Mouse (Mus musculus) embryonic facial prominence, embryonic 12.5 days (tissue): ENCODE data around the gene Nfatc2. TPM values are rescaled to one million over a fixed set of nuclear protein-coding genes. Genes with fewer than 3 reads are reported as not detected.

Experiments
- ATAC-seq: fragments of 200-750 bp; cut with Nextera tagmentation; 2 replicates; pipeline ENCODE4 v1.8.0; 2017; ENCODE audit not compliant: insufficient number of reproducible peaks, insufficient read depth, low FRiP score, low TSS enrichment
- H3K27ac ChIP-seq: fragments of 300-500 bp; sonication (generic); 2 replicates; pipeline ENCODE4 v1.5.1; 2016; ENCODE audit warnings: mild to moderate bottlenecking
- H3K27me3 ChIP-seq: fragments of 300-500 bp; sonication (generic); 2 replicates; pipeline ENCODE4 v1.6.1; 2016; ENCODE audit warnings: mild to moderate bottlenecking, moderate library complexity
- H3K36me3 ChIP-seq: fragments of 300-500 bp; sonication (generic); 2 replicates; pipeline ENCODE4 v1.6.1; 2016; ENCODE audit warnings: mild to moderate bottlenecking
- H3K4me1 ChIP-seq: fragments of 300-500 bp; sonication (generic); 2 replicates; pipeline ENCODE4 v1.6.1; 2016
- H3K4me2 ChIP-seq: fragments of 300-500 bp; sonication (generic); replicated peaks from 2 replicates; pipeline ENCODE4 v1.6.1; 2016; ENCODE audit warnings: mild to moderate bottlenecking, moderate library complexity
- H3K4me3 ChIP-seq: fragments of 300-500 bp; sonication (generic); 2 replicates; pipeline ENCODE4 v1.5.1; 2016; ENCODE audit warnings: mild to moderate bottlenecking
- H3K9ac ChIP-seq: fragments of 300-500 bp; sonication (generic); 2 replicates; pipeline ENCODE4 v1.6.1; 2016; ENCODE audit warnings: mild to moderate bottlenecking, moderate library complexity
- H3K9me3 ChIP-seq: fragments of 300-500 bp; sonication (generic); 2 replicates; pipeline ENCODE4 v1.6.1; 2016; ENCODE audit warnings: mild to moderate bottlenecking, moderate library complexity
- WGBS: fragments of 180-500 bp; shearing (Covaris S2); methylation state at CpG from one replicate; pipeline ENCODE4 v1.1.7; 2016; 5-methylcytosine and 5-hydroxymethylcytosine counted together
- polyA plus RNA-seq: library from polyadenylated mRNA; unstranded; fragments of >200 nt; fragmentation: Nextera tagmentation; extraction: Ambion mirVana; gene quantifications from 2 replicates; pipeline ENCODE4 v1.2.1, GENCODE M21; 2016

Gene Nfatc2
- polyA plus RNA-seq, 1 experiment from 2014 or later, result 5.1 TPM

DNA sequence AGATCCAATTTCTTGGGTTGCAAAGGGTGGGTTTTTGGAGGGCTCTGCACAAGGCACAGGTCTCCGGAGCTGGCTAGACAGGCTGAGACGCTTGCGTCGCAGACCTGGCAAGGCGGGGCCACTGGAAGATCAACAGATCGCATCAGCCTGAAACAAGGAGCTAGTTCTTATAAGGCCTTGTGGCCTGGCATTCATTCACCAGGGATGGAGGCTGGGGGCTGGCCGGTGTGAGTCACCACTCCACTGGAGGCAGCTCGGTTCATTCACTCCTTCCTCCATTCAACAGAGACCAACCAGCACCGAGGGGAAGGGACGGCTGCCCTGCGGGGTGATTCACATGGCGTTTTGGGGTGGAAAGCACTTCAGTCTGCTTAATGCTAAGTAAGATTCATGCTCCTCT lies 52.1 kb downstream of the Nfatc2 start:
- no peak for ATAC-seq
- Histone ChIP-seq H3K4me3 (no peak overlapping the region), H3K27me3 (peaks cover 3% of the 10 kb centered on the region; the same call in 1 of the 2 replicates), H3K4me1 (peaks cover 71% of the 10 kb centered on the region), H3K36me3 (no peaks in the 10 kb centered on the region), H3K9ac (no peak overlapping the region), H3K27ac (no peak overlapping the region), H3K9me3 (no peaks in the 10 kb centered on the region), H3K4me2 (no peak overlapping the region)
- 39% methylated on average over 12 of the region's 12 CpGs for WGBS

DNA sequence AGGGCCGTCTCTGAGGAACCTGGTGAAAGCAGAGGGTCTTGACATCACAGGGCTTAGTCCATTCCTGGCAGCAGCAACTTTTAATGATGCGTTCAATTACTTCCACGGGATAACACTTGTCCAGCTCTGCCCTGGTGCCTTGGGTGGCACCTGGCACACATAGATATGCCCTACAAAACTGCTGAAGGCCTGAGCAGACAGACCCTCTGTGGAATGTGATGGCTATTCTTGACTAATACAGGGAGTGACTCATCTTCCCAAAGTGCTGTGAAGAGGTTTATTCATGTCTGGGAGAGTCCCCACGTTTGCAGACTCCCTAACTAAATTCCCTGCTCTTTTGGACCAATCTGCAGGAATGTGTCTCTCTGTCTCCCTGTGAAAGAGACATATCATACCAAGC lies 53.4 kb downstream of the Nfatc2 start:
- H3K36me3 ChIP-seq, result no peaks in the 10 kb centered on the region
- H3K27ac ChIP-seq, result no peak overlapping the region
- H3K9me3 ChIP-seq, result no peaks in the 10 kb centered on the region
- peaks cover 71% of the 10 kb centered on the region for H3K4me1 ChIP-seq
- H3K27me3 ChIP-seq, result no peaks in the 10 kb centered on the region
- ATAC-seq, result no peak
- H3K9ac ChIP-seq, result no peak overlapping the region
- H3K4me2 ChIP-seq, result no peak overlapping the region
- WGBS, result 77% methylated on average over 4 of the region's 4 CpGs
- no peak overlapping the region for H3K4me3 ChIP-seq

DNA sequence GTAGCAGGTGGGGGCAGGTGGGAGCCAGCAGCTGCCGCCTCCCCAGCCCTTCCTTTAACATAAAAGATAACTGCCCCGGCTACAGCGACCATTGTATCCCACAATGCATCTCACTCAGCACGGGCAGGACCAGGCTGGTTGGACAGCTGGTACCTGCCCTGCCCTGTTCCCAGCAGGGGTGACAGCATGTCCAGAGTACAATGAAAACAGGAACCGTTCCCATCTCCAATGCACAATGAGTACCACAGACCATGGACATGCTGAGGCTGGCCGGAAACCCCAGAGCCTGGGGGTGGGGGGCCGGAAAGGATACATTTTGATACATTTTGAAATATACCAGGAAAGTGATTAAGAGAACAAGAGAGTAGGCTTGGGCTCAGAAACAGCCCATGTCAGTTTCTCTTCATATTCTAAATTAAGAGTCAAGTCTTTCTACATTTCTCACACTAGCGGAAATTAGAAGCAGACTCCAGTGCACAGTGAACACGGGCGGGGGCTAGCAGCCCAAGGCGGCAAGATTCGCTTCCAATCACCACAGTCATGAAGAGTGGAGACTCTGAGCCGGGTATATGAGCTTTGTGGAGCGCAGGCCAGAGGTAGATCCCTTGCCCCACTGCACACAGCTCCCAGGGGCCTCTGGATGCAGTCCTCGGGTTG lies 55.4 kb downstream of the Nfatc2 start:
- no peak overlapping the region for H3K4me2 ChIP-seq

DNA sequence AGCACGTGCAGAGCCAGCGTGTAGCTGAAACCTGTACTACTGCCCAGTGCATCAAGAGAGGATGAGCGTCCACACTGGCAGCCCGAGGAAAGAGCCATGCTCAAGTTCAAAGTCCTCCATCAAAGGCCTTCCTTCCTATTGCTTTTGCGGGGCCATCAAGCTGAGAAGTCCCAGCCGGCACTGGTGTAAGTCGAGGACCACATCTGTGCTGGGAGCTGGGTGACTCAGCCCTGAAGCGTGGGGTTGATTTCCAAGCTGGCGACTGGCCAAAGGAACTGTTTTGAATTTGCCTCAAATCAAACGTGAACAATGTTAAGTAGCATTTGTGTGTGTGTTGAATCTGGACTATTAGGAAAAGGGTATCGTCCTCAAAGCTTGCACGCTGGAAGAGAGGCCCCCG lies 57.4 kb downstream of the Nfatc2 start:
- 20% methylated on average over 13 of the region's 13 CpGs for WGBS
- no peaks in the 10 kb centered on the region for H3K27me3 ChIP-seq
- ATAC-seq, result peak; percentile 67; the same call in 1 of the 2 replicates
- no peak overlapping the region for H3K9ac ChIP-seq
- H3K4me1 ChIP-seq, result peaks cover 61% of the 10 kb centered on the region
- no peaks in the 10 kb centered on the region for H3K9me3 ChIP-seq
- H3K27ac ChIP-seq, result peak overlapping the region; percentile 77
- no peak overlapping the region; the same call in 1 of the 2 replicates for H3K4me2 ChIP-seq
- no peak overlapping the region for H3K4me3 ChIP-seq
- H3K36me3 ChIP-seq, result no peaks in the 10 kb centered on the region

More for the DNA sequence above, 55.4 kb downstream of the Nfatc2 start:
- H3K36me3 ChIP-seq, result no peaks in the 10 kb centered on the region
- peaks cover 63% of the 10 kb centered on the region for H3K4me1 ChIP-seq
- H3K27ac ChIP-seq, result peak overlapping the region; percentile 76
- H3K27me3 ChIP-seq, result no peaks in the 10 kb centered on the region
- no peak overlapping the region for H3K9ac ChIP-seq
- WGBS, result 48% methylated on average over 15 of the region's 15 CpGs
- peak; percentile 2; the same call in 1 of the 2 replicates for ATAC-seq
- H3K4me3 ChIP-seq, result no peak overlapping the region
- no peaks in the 10 kb centered on the region for H3K9me3 ChIP-seq

DNA sequence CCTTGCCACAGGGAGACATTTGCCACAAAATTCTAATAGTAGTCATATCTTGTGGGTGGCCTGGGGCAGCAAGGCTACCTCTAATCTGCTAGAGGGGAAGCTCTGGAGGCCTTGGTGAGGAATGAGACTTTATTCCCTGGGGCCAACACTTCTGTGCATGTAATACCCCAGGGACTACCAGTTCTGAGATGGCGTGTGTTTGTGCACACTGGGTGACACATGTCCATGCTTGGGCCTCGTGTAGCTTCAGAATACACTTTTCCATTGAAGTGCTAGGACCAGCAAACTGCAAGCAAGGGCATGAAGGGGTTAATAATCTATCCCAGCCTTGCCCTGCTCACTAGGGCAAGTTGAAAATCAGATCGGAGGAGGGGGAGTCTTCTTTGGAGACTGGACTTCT lies 58.4 kb downstream of the Nfatc2 start:
- peaks cover 53% of the 10 kb centered on the region for H3K4me1 ChIP-seq

DNA sequence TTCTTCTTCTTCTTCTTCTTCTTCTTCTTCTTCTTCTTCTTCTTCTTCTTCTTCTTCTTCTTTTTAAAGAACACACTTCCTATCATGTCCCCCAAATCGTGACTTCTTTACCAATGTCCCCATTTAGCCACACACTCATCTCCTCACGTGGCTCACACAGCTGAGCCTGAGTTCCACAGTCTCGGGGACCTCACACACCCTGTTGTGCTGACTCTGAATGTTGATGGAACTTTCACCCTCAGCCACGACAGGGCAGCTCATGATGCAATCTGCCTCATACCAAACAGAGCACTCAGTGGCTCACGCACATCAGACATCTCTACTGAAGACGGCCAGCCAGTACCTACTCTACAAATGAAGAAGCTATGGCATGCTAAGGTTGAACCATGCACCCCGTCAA lies 60.2 kb downstream of the Nfatc2 start:
- H3K4me2 ChIP-seq, result no peak overlapping the region
- peaks cover 44% of the 10 kb centered on the region for H3K4me1 ChIP-seq
- H3K4me3 ChIP-seq, result no peak overlapping the region
- H3K36me3 ChIP-seq, result no peaks in the 10 kb centered on the region
- no peaks in the 10 kb centered on the region for H3K9me3 ChIP-seq
- WGBS, result 75% methylated on average over 7 of the region's 7 CpGs
- 0 out of 2 replicates have a peak, but pooled peaks cover 2% of the 10 kb centered on the region for H3K27me3 ChIP-seq
- H3K27ac ChIP-seq, result no peak overlapping the region
- no peak overlapping the region for H3K9ac ChIP-seq
- no peak for ATAC-seq

More for the DNA sequence above, 58.4 kb downstream of the Nfatc2 start:
- Histone ChIP-seq H3K36me3 (no peaks in the 10 kb centered on the region), H3K9ac (no peak overlapping the region), H3K27ac (no peak overlapping the region), H3K4me3 (no peak overlapping the region), H3K4me2 (no peak overlapping the region), H3K9me3 (no peaks in the 10 kb centered on the region), H3K27me3 (0 out of 2 replicates have a peak, but pooled peaks cover 2% of the 10 kb centered on the region)
- 56% methylated on average over 3 of the region's 3 CpGs for WGBS
- no peak for ATAC-seq

DNA sequence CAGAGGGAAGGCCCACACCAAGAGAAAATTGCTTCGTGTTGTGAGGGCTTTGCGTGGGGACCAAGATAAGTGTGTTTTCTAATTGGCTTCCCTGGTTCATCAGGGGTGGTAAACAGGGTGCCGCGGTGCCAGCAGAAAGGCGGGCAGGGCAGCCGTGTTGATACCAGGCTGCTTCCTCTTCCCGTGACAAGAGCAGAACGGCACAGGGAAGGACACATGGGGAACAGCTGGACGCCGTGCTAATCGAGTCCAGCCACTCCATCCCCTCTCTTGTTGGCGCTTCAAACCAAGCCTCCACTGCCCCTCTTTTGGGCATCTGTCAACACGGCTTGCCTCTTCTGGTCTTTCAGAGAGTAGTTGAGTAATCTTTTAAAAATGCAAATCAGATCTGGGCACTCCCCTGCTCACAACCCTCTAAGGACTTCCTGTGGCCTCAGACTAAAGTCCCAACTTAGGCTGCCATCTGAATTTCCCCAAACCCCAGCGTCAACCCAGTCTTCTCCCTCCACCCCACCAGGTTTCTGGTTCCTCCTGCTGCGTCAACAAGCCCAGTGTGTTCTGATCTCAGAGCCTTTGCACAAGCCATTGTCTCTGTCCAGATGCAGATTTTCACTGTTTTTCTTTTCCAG lies 61.7 kb downstream of the Nfatc2 start:
- no peaks in the 10 kb centered on the region for H3K9me3 ChIP-seq
- H3K27ac ChIP-seq, result no peak overlapping the region
- H3K36me3 ChIP-seq, result no peaks in the 10 kb centered on the region
- H3K4me2 ChIP-seq, result no peak overlapping the region
- ATAC-seq, result no peak
- 55% methylated on average over 14 of the region's 15 CpGs for WGBS
- no peak overlapping the region for H3K9ac ChIP-seq
- 0 out of 2 replicates have a peak, but pooled peaks cover 2% of the 10 kb centered on the region for H3K27me3 ChIP-seq
- peaks cover 29% of the 10 kb centered on the region for H3K4me1 ChIP-seq
- no peak overlapping the region for H3K4me3 ChIP-seq

DNA sequence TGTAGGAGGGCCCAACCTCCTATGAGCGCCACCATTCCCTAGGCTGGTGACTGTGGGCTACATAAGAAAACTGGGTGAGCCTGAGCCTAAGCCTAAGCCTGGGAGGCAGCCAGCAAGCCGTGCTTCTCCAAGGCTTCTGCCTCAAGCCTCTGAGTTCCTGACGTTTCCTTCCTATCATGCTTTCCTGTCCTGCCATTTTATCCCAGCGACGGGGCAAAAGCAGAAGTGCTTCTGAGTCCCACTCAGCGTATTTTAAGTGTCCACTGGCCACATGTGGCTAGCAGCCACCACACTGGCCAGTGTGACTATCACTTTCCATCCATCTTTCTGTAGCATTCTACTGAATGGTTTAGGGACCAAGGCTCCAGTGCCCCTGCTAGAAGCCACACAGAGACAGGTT lies 62.4 kb downstream of the Nfatc2 start:
- no peak overlapping the region for H3K27ac ChIP-seq
- 95% methylated on average over 6 of the region's 6 CpGs for WGBS
- 0 out of 2 replicates have a peak, but pooled peaks cover 2% of the 10 kb centered on the region for H3K27me3 ChIP-seq
- no peaks in the 10 kb centered on the region for H3K9me3 ChIP-seq
- H3K9ac ChIP-seq, result no peak overlapping the region
- peaks cover 22% of the 10 kb centered on the region for H3K4me1 ChIP-seq
- no peak for ATAC-seq
- no peak overlapping the region for H3K4me3 ChIP-seq
- no peaks in the 10 kb centered on the region for H3K36me3 ChIP-seq
- no peak overlapping the region for H3K4me2 ChIP-seq

DNA sequence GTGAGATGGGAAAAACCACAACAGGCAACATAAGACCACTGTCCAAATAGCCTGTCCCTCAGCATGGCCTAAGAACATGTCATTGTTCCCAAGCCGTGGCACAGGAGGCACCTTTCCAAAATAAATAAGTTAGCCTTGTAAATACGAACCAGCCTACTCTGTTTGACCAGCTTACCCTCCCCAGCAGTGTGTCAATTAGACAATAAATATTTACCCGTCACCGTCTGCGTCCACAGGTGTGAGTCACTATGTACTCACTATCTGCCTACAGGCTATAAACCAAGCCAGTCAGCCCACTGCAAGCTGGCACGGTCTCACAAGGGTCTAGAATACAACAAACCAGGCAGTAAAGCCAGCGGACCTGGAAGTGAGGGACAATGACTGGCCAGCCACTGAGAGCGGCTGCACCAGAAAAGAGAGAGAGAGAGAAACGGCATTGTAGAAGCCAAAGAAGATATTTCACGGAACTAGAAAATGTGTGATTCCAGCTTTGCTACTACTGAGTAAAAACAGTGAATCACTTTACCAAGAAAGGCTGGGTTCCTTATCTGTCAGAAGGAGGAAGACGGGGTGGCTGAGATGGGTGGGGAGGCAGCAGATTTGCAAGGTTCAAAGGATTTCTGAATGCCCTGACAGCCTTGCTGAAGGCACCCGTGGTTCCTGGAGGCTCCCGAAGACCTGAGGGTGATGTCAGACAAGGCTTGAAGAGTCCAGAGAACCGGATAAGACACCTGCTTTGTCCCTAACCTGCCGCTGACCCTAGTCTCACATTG lies 69.2 kb downstream of the Nfatc2 start:
- Histone ChIP-seq H3K4me3 (no peak overlapping the region), H3K4me1 (peaks cover 8% of the 10 kb centered on the region; the same call in 1 of the 2 replicates), H3K9ac (no peak overlapping the region), H3K9me3 (no peaks in the 10 kb centered on the region), H3K27me3 (no peaks in the 10 kb centered on the region), H3K36me3 (no peaks in the 10 kb centered on the region), H3K4me2 (no peak overlapping the region), H3K27ac (no peak overlapping the region)
- 79% methylated on average over 15 of the region's 15 CpGs for WGBS
- ATAC-seq, result no peak

DNA sequence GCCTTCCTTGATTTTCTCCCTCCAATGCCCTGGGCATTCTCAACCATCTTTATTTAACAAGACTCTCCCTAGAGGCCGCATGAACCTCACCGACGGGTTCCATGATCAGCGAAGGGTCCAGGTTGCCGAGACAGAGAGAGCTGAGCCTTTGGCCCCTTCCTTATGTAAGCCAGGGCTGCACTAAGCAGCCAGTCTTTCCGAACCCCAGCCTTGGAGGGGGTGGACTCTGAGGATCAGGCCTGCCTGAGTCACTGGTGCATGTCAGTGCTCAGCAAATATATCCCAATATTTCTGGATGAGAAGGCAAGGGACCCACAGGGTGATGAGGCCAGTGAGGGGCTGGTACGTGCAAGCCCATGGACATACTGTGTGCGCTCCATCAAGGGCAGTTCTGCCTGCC lies 72.9 kb downstream of the Nfatc2 start:
- Histone ChIP-seq H3K9ac (no peak overlapping the region), H3K27me3 (no peaks in the 10 kb centered on the region), H3K36me3 (no peaks in the 10 kb centered on the region), H3K4me2 (no peak overlapping the region), H3K27ac (no peak overlapping the region), H3K4me3 (no peak overlapping the region), H3K4me1 (peaks cover 25% of the 10 kb centered on the region), H3K9me3 (no peaks in the 10 kb centered on the region)
- 78% methylated on average over 8 of the region's 8 CpGs for WGBS
- ATAC-seq, result no peak

DNA sequence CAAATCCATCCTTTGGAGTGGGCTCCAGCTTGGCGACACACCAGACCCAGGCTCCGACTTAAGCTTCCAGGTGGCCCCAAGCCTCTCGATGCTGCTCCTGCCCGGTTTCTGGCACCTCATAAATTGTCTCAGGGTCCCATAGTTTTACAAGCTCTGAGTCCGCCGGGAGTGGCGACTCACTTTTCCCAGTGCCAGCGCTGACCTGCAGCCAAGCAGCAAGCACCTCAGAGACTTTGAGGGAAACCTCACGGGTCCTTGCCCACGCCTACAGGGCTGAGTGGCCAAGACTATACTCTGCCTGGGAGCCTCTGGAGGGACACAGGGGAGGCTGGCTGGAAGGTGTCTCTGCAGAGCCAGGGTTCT lies 74.0 kb downstream of the Nfatc2 start:
- Histone ChIP-seq H3K9me3 (no peaks in the 10 kb centered on the region), H3K4me3 (no peak overlapping the region), H3K36me3 (no peaks in the 10 kb centered on the region), H3K27ac (no peak overlapping the region), H3K4me1 (peaks cover 21% of the 10 kb centered on the region), H3K4me2 (no peak overlapping the region), H3K9ac (no peak overlapping the region), H3K27me3 (no peaks in the 10 kb centered on the region)
- ATAC-seq, result no peak
- 87% methylated on average over 10 of the region's 10 CpGs for WGBS
